Mouse (Mus musculus): ENCODE measurements at regions not wholly inside any gene's neighbourhood (a gene's known extent, or its start where the extent isn't known, plus 50 kb on each side); places are given as distances from the start of the nearest gene placed in this dataset.

GRCm38 (mm10) chr12:71573456-71573855 is 257.4 kb upstream of the Daam1 start:
- DNase-seq (ENCODE audit: low spot score) (no peak), ATAC-seq (no peak)
- TF ChIP-seq EP300 (IDR thresholded peaks at IDR 0.05) (no peak), CTCF (IDR thresholded peaks at IDR 0.05) (no peak)
- no peak overlapping the region for H3K27ac ChIP-seq (ENCODE audit: low read length)
- 55% methylated on average over 8 of the region's 8 CpGs for WGBS
- H3K4me3 ChIP-seq (ENCODE audit: low read depth, low read length) = no peak overlapping the region
- no peaks in the 10 kb centered on the region for H3K4me1 ChIP-seq (ENCODE audit: insufficient read depth, low read depth, low read length)
- no peaks in the 10 kb centered on the region for H3K36me3 ChIP-seq (ENCODE audit: insufficient read depth, low read length)
- no peaks in the 10 kb centered on the region for H3K27me3 ChIP-seq (replicated peaks; ENCODE audit: insufficient read depth, low read length)
- H3K9me3 ChIP-seq (ENCODE audit: low read length) = no peaks in the 10 kb centered on the region
- H3K4me2 ChIP-seq (replicated peaks; ENCODE audit: low read depth, low read length) = no peak overlapping the region
- no peak overlapping the region for H3K9ac ChIP-seq (replicated peaks; ENCODE audit: low read depth)

GRCm38 (mm10) chr12:71574685-71575084 is 256.2 kb upstream of the Daam1 start:
- DNase-seq (ENCODE audit: low spot score) = no peak
- Histone ChIP-seq H3K9me3 (ENCODE audit: low read length) (no peaks in the 10 kb centered on the region), H3K27ac (ENCODE audit: low read length) (no peak overlapping the region), H3K4me2 (replicated peaks; ENCODE audit: low read depth, low read length) (no peak overlapping the region), H3K27me3 (replicated peaks; ENCODE audit: insufficient read depth, low read length) (no peaks in the 10 kb centered on the region), H3K4me1 (ENCODE audit: insufficient read depth, low read depth, low read length) (no peaks in the 10 kb centered on the region), H3K9ac (replicated peaks; ENCODE audit: low read depth) (no peak overlapping the region), H3K4me3 (ENCODE audit: low read depth, low read length) (no peak overlapping the region), H3K36me3 (ENCODE audit: insufficient read depth, low read length) (no peaks in the 10 kb centered on the region)
- 69% methylated on average over 10 of the region's 10 CpGs for WGBS
- ATAC-seq = no peak
- TF ChIP-seq CTCF (IDR thresholded peaks at IDR 0.05) = no peak
- TF ChIP-seq EP300 (IDR thresholded peaks at IDR 0.05) = no peak

- DNase-seq (ENCODE audit: low spot score) (peak; percentile 70), ATAC-seq (peak; percentile 74)
- no peaks in the 10 kb centered on the region for H3K9me3 ChIP-seq (ENCODE audit: low read length)
- TF ChIP-seq EP300 (IDR thresholded peaks at IDR 0.05) (no peak), CTCF (IDR thresholded peaks at IDR 0.05) (peak; percentile 56)
- H3K4me3 ChIP-seq (ENCODE audit: low read depth, low read length) = peak overlapping the region; percentile 5; the same call in 1 of the 2 replicates
- H3K36me3 ChIP-seq (ENCODE audit: insufficient read depth, low read length) = no peaks in the 10 kb centered on the region
- no peaks in the 10 kb centered on the region for H3K4me1 ChIP-seq (ENCODE audit: insufficient read depth, low read depth, low read length)
- peak overlapping the region; percentile 39 for H3K4me2 ChIP-seq (replicated peaks; ENCODE audit: low read depth, low read length)
- 8% methylated on average over 9 of the region's 9 CpGs for whole genome bisulfite sequencing
- H3K27ac ChIP-seq (ENCODE audit: low read length) = no peak overlapping the region
- no peak overlapping the region for H3K9ac ChIP-seq (replicated peaks; ENCODE audit: low read depth)
- no peaks in the 10 kb centered on the region for H3K27me3 ChIP-seq (replicated peaks; ENCODE audit: insufficient read depth, low read length)
These were observed 253.5 kb upstream of the Daam1 start for GRCm38 (mm10) chr12:71577349-71577748.

GRCm38 (mm10) chr12:71578006-71578405 is 252.9 kb upstream of the Daam1 start:
- Histone ChIP-seq H3K27ac (ENCODE audit: low read length) (no peak overlapping the region), H3K4me1 (ENCODE audit: insufficient read depth, low read depth, low read length) (no peaks in the 10 kb centered on the region), H3K9ac (replicated peaks; ENCODE audit: low read depth) (no peak overlapping the region), H3K9me3 (ENCODE audit: low read length) (no peaks in the 10 kb centered on the region), H3K4me2 (replicated peaks; ENCODE audit: low read depth, low read length) (no peak overlapping the region), H3K4me3 (ENCODE audit: low read depth, low read length) (no peak overlapping the region), H3K36me3 (ENCODE audit: insufficient read depth, low read length) (no peaks in the 10 kb centered on the region), H3K27me3 (replicated peaks; ENCODE audit: insufficient read depth, low read length) (no peaks in the 10 kb centered on the region)
- ATAC-seq (no peak), DNase-seq (ENCODE audit: low spot score) (no peak)
- TF ChIP-seq EP300 (IDR thresholded peaks at IDR 0.05) = no peak
- TF ChIP-seq CTCF (IDR thresholded peaks at IDR 0.05) = no peak
- 78% methylated on average over 9 of the region's 9 CpGs for WGBS

GRCm38 (mm10) chr12:71578912-71579311 is 252.0 kb upstream of the Daam1 start:
- Histone ChIP-seq H3K27me3 (replicated peaks; ENCODE audit: insufficient read depth, low read length) (no peaks in the 10 kb centered on the region), H3K4me2 (replicated peaks; ENCODE audit: low read depth, low read length) (no peak overlapping the region), H3K9me3 (ENCODE audit: low read length) (no peaks in the 10 kb centered on the region), H3K4me3 (ENCODE audit: low read depth, low read length) (no peak overlapping the region), H3K27ac (ENCODE audit: low read length) (no peak overlapping the region), H3K4me1 (ENCODE audit: insufficient read depth, low read depth, low read length) (no peaks in the 10 kb centered on the region), H3K36me3 (ENCODE audit: insufficient read depth, low read length) (no peaks in the 10 kb centered on the region), H3K9ac (replicated peaks; ENCODE audit: low read depth) (no peak overlapping the region)
- 45% methylated on average over 11 of the region's 11 CpGs for WGBS
- TF ChIP-seq CTCF (IDR thresholded peaks at IDR 0.05) = no peak
- TF ChIP-seq EP300 (IDR thresholded peaks at IDR 0.05) = no peak
- DNase-seq (ENCODE audit: low spot score) (no peak), ATAC-seq (no peak)

- TF ChIP-seq CTCF (IDR thresholded peaks at IDR 0.05) (no peak), EP300 (IDR thresholded peaks at IDR 0.05) (no peak)
- no peaks in the 10 kb centered on the region for H3K27me3 ChIP-seq (replicated peaks; ENCODE audit: insufficient read depth, low read length)
- H3K4me3 ChIP-seq (ENCODE audit: low read depth, low read length) = no peak overlapping the region
- no peaks in the 10 kb centered on the region for H3K4me1 ChIP-seq (ENCODE audit: insufficient read depth, low read depth, low read length)
- 68% methylated on average over 12 of the region's 12 CpGs for WGBS
- ATAC-seq (no peak), DNase-seq (ENCODE audit: low spot score) (no peak)
- H3K9me3 ChIP-seq (ENCODE audit: low read length) = no peaks in the 10 kb centered on the region
- no peaks in the 10 kb centered on the region for H3K36me3 ChIP-seq (ENCODE audit: insufficient read depth, low read length)
- H3K9ac ChIP-seq (replicated peaks; ENCODE audit: low read depth) = no peak overlapping the region
- no peak overlapping the region for H3K27ac ChIP-seq (ENCODE audit: low read length)
- no peak overlapping the region for H3K4me2 ChIP-seq (replicated peaks; ENCODE audit: low read depth, low read length)
These were observed 250.2 kb upstream of the Daam1 start for GRCm38 (mm10) chr12:71580532-71581290.

Measured in lung, postnatal 0 days (tissue).